Mouse (Mus musculus): ENCODE data around the gene Olfr1107. TPM values are rescaled to one million over a fixed set of nuclear protein-coding genes. Genes with fewer than 3 reads are reported as not detected.

The Olfr1107 gene
- total RNA-seq (2017): not detected in 2 replicates

GRCm38 (mm10) chr2:87075717-87076116, at the start of gene Olfr1107:
Olfr1107 (minus strand) TSS chr2:87075817.
- no peak for ATAC-seq (replicated peaks in 1 of 2; ENCODE audit: insufficient read depth in 1 of 2, low FRiP score in 2 of 2, low TSS enrichment in 1 of 2, low read depth in 1 of 2, poor library complexity in 2 of 2, severe bottlenecking in 2 of 2)

- ATAC-seq (replicated peaks in 1 of 2; ENCODE audit: insufficient read depth in 1 of 2, low FRiP score in 2 of 2, low TSS enrichment in 1 of 2, low read depth in 1 of 2, poor library complexity in 2 of 2, severe bottlenecking in 2 of 2): no peak
Measured at GRCm38 (mm10) chr2:87114467-87114866, 38.9 kb upstream of the Olfr1107 start, which contains the start of gene Olfr259. Olfr259 (minus strand) TSS chr2:87114567.

- no peak for ATAC-seq (replicated peaks in 1 of 2; ENCODE audit: insufficient read depth in 1 of 2, low FRiP score in 2 of 2, low TSS enrichment in 1 of 2, low read depth in 1 of 2, poor library complexity in 2 of 2, severe bottlenecking in 2 of 2)
Measured at GRCm38 (mm10) chr2:87095908-87096307, 20.3 kb upstream of the Olfr1107 start, which contains the start of gene Olfr1109. Olfr1109 (minus strand) TSS chr2:87096008.

- ATAC-seq (replicated peaks in 1 of 2; ENCODE audit: insufficient read depth in 1 of 2, low FRiP score in 2 of 2, low TSS enrichment in 1 of 2, low read depth in 1 of 2, poor library complexity in 2 of 2, severe bottlenecking in 2 of 2): no peak
Measured at GRCm38 (mm10) chr2:87052173-87052572, 23.4 kb downstream of the Olfr1107 start, which contains the start of gene Olfr1106. Olfr1106 (minus strand) TSS chr2:87052273.

GRCm38 (mm10) chr2:87036431-87036830, 39.2 kb downstream of the Olfr1107 start, which contains the start of gene Olfr1105:
Olfr1105 (minus strand) TSS chr2:87036531.
- ATAC-seq (replicated peaks in 1 of 2; ENCODE audit: insufficient read depth in 1 of 2, low FRiP score in 2 of 2, low TSS enrichment in 1 of 2, low read depth in 1 of 2, poor library complexity in 2 of 2, severe bottlenecking in 2 of 2): no peak

GRCm38 (mm10) chr2:87026980-87027379, 48.6 kb downstream of the Olfr1107 start, which contains the start of gene Olfr1104:
Olfr1104 (minus strand) TSS chr2:87027080.
- no peak for ATAC-seq (replicated peaks in 1 of 2; ENCODE audit: insufficient read depth in 1 of 2, low FRiP score in 2 of 2, low TSS enrichment in 1 of 2, low read depth in 1 of 2, poor library complexity in 2 of 2, severe bottlenecking in 2 of 2)

Other genes starting within 250 kb of the Olfr1107 start
- not detected in 2 replicates for gene Olfr1095, start 224.1 kb downstream of the Olfr1107 start, total RNA-seq (2017)
- not detected in 2 replicates for gene Gm13723, start 201.0 kb downstream of the Olfr1107 start, total RNA-seq (2017)
- not detected in 2 replicates for gene Olfr1097, start 183.6 kb downstream of the Olfr1107 start, total RNA-seq (2017)
- not detected in 2 replicates for gene Olfr1098, start 151.3 kb downstream of the Olfr1107 start, total RNA-seq (2017)
- gene Olfr1099, start 115.1 kb downstream of the Olfr1107 start, total RNA-seq (2017): not detected in 2 replicates
- not detected in 2 replicates for gene Olfr1100, start 95.9 kb downstream of the Olfr1107 start, total RNA-seq (2017)
- not detected in 2 replicates for gene Olfr1101, start 84.6 kb downstream of the Olfr1107 start, total RNA-seq (2017)
- not detected in 2 replicates for gene Olfr1102, start 77.4 kb downstream of the Olfr1107 start, total RNA-seq (2017)
- gene Olfr1104, start 48.7 kb downstream of the Olfr1107 start, total RNA-seq (2017): not detected in 2 replicates
- gene Olfr1105, start 39.3 kb downstream of the Olfr1107 start, total RNA-seq (2017): not detected in 2 replicates
- gene Olfr1106, start 23.5 kb downstream of the Olfr1107 start, total RNA-seq (2017): not detected in 2 replicates
- gene Olfr1109, start 20.2 kb upstream of the Olfr1107 start, total RNA-seq (2017): not detected in 2 replicates
- not detected in 2 replicates for gene Olfr259, start 38.8 kb upstream of the Olfr1107 start, total RNA-seq (2017)
- gene Olfr1110, start 64.5 kb upstream of the Olfr1107 start, total RNA-seq (2017): not detected in 2 replicates
- not detected in 2 replicates for gene Olfr1111, start 76.8 kb upstream of the Olfr1107 start, total RNA-seq (2017)
- not detected in 2 replicates for gene Olfr1112, start 112.0 kb upstream of the Olfr1107 start, total RNA-seq (2017)
- not detected in 2 replicates for gene Olfr1113, start 133.2 kb upstream of the Olfr1107 start, total RNA-seq (2017)
- not detected in 2 replicates for gene Olfr1115, start 172.2 kb upstream of the Olfr1107 start, total RNA-seq (2017)
- not detected in 2 replicates for gene Olfr1116, start 191.7 kb upstream of the Olfr1107 start, total RNA-seq (2017)
- not detected in 2 replicates for gene Olfr1118, start 231.8 kb upstream of the Olfr1107 start, total RNA-seq (2017)

Data from hematopoietic stem cell, adult 5-6 weeks (primary cell).